Mouse (Mus musculus): Measurements from ENCODE around the gene Gstp3. TPM values are rescaled to one million over a fixed set of nuclear protein-coding genes. Genes with fewer than 3 reads are reported as not detected.

The Gstp3 gene
- polyA plus RNA-seq, 1 experiment from 2014 or later = 105 TPM

GRCm38 (mm10) chr19:4013066-4013465 is 46.3 kb downstream of the Gstp3 start:
- Histone ChIP-seq H3K4me2 (ENCODE audit: low read depth, low read length) (peak overlapping the region; percentile 80), H3K36me3 (ENCODE audit: control insufficient read depth, insufficient read depth) (peaks cover 8% of the 10 kb centered on the region), H3K27me3 (ENCODE audit: control insufficient read depth, insufficient read depth, low read depth, low read length) (no peaks in the 10 kb centered on the region), H3K27ac (ENCODE audit: low read length) (peak overlapping the region; percentile 78), H3K4me3 (ENCODE audit: low read depth, low read length) (peak overlapping the region; percentile 92), H3K4me1 (ENCODE audit: control insufficient read depth, low read depth, low read length) (peaks cover 34% of the 10 kb centered on the region), H3K9ac (ENCODE audit: low read depth, low read length) (peak overlapping the region; percentile 84), H3K9me3 (replicated peaks; ENCODE audit: control insufficient read depth, low read length) (no peaks in the 10 kb centered on the region)
- WGBS (ENCODE audit: insufficient replicate concordance) = 13% methylated on average over 9 of the region's 9 CpGs
- peak; percentile 22 for ATAC-seq (ENCODE audit: low read depth)

- Histone ChIP-seq H3K36me3 (ENCODE audit: control insufficient read depth, insufficient read depth) (peaks cover 13% of the 10 kb centered on the region), H3K4me2 (ENCODE audit: low read depth, low read length) (peak within 1 kb of the TSS; percentile 80), H3K9me3 (replicated peaks; ENCODE audit: control insufficient read depth, low read length) (no peaks in the 10 kb centered on the region), H3K27me3 (ENCODE audit: control insufficient read depth, insufficient read depth, low read depth, low read length) (no peaks in the 10 kb centered on the region), H3K9ac (ENCODE audit: low read depth, low read length) (peak within 1 kb of the TSS; percentile 84), H3K27ac (ENCODE audit: low read length) (peak within 1 kb of the TSS; percentile 80), H3K4me1 (ENCODE audit: control insufficient read depth, low read depth, low read length) (peaks cover 34% of the 10 kb centered on the region), H3K4me3 (ENCODE audit: low read depth, low read length) (peak within 1 kb of the TSS; percentile 92)
- under 1% methylated on average over 45 of the region's 45 CpGs for WGBS (ENCODE audit: insufficient replicate concordance)
- ATAC-seq (ENCODE audit: low read depth) = peak; percentile 99
These were observed 46.8 kb downstream of the Gstp3 start, which contains the start of gene Ndufv1 for GRCm38 (mm10) chr19:4012432-4013022. Gene Ndufv1, minus strand, starts transcription at chr19:4012806.

DNA sequence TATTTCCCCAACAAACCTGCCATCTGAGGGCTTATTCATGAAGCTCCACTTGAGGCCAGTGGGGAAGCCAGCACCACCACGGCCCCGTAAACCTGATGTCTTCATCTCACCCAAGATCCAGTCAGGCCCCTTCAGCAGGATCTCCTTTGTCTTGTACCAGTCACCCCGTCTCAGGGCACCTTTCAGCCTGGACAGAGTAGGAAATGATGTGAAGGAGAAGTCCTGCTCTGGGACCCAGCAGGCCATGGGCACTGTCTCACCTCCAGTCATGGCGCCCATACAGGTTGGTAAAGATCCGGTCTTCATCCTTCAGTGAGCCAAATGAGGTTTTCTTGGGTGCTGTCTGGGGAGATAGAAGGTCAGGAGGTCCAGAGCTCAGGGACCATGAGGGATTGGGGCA is 48.3 kb downstream of the Gstp3 start:
- Histone ChIP-seq H3K4me3 (ENCODE audit: low read depth, low read length) (no peak overlapping the region), H3K27ac (ENCODE audit: low read length) (no peak overlapping the region), H3K27me3 (ENCODE audit: control insufficient read depth, insufficient read depth, low read depth, low read length) (no peaks in the 10 kb centered on the region), H3K9me3 (replicated peaks; ENCODE audit: control insufficient read depth, low read length) (no peaks in the 10 kb centered on the region), H3K4me1 (ENCODE audit: control insufficient read depth, low read depth, low read length) (peaks cover 32% of the 10 kb centered on the region), H3K9ac (ENCODE audit: low read depth, low read length) (no peak overlapping the region), H3K4me2 (ENCODE audit: low read depth, low read length) (no peak overlapping the region), H3K36me3 (ENCODE audit: control insufficient read depth, insufficient read depth) (peaks cover 26% of the 10 kb centered on the region)
- WGBS (ENCODE audit: insufficient replicate concordance) = 89% methylated on average over 5 of the region's 5 CpGs
- no peak for ATAC-seq (ENCODE audit: low read depth)

Other genes starting within 250 kb of the Gstp3 start
- 18.4 and 19.3 TPM in 2 replicates for gene Chka, start 207.8 kb downstream of the Gstp3 start, polyA plus RNA-seq (2015; fragmentation: Nextera tagmentation; extraction: Ambion mirVana)
- gene Tcirg1, start 152.4 kb downstream of the Gstp3 start, polyA plus RNA-seq (2015; fragmentation: Nextera tagmentation; extraction: Ambion mirVana) = 28.7 and 33.8 TPM in 2 replicates
- gene Ndufs8, start 146.8 kb downstream of the Gstp3 start, polyA plus RNA-seq (2015; fragmentation: Nextera tagmentation; extraction: Ambion mirVana) = 150 and 159 TPM in 2 replicates
- 8.7 and 10.0 TPM in 2 replicates for gene Aldh3b1, start 129.8 kb downstream of the Gstp3 start, polyA plus RNA-seq (2015; fragmentation: Nextera tagmentation; extraction: Ambion mirVana)
- 33.9 and 35.8 TPM in 2 replicates for gene Unc93b1, start 124.4 kb downstream of the Gstp3 start, polyA plus RNA-seq (2015; fragmentation: Nextera tagmentation; extraction: Ambion mirVana)
- 0.07 and 0.12 TPM in 2 replicates for gene Aldh3b3, start 100.9 kb downstream of the Gstp3 start, polyA plus RNA-seq (2015; fragmentation: Nextera tagmentation; extraction: Ambion mirVana)
- gene Aldh3b2, start 87.2 kb downstream of the Gstp3 start, polyA plus RNA-seq (2015; fragmentation: Nextera tagmentation; extraction: Ambion mirVana) = 0.24 and 0.30 TPM in 2 replicates
- 10.5 and 12.4 TPM in 2 replicates for gene Acy3, start 73.0 kb downstream of the Gstp3 start, polyA plus RNA-seq (2015; fragmentation: Nextera tagmentation; extraction: Ambion mirVana)
- gene Tbx10, start 66.8 kb downstream of the Gstp3 start, polyA plus RNA-seq (2015; fragmentation: Nextera tagmentation; extraction: Ambion mirVana) = 0.09 TPM in 1 of 2 replicates, not detected in the other
- gene Nudt8, start 59.0 kb downstream of the Gstp3 start, polyA plus RNA-seq (2015; fragmentation: Nextera tagmentation; extraction: Ambion mirVana) = 12.2 and 12.6 TPM in 2 replicates
- gene Gm49405, start 58.9 kb downstream of the Gstp3 start, polyA plus RNA-seq (2015; fragmentation: Nextera tagmentation; extraction: Ambion mirVana) = 0.41 and 0.48 TPM in 2 replicates
- 0.42 and 0.75 TPM in 2 replicates for gene Doc2g, start 56.3 kb downstream of the Gstp3 start, polyA plus RNA-seq (2015; fragmentation: Nextera tagmentation; extraction: Ambion mirVana)
- gene Ndufv1, start 46.8 kb downstream of the Gstp3 start, polyA plus RNA-seq (2015; fragmentation: Nextera tagmentation; extraction: Ambion mirVana) = 144 and 145 TPM in 2 replicates
- gene Gstp1, start 21.6 kb downstream of the Gstp3 start, polyA plus RNA-seq (2015; fragmentation: Nextera tagmentation; extraction: Ambion mirVana) = 796 and 823 TPM in 2 replicates
- gene Gstp2, start 13.5 kb downstream of the Gstp3 start, polyA plus RNA-seq (2015; fragmentation: Nextera tagmentation; extraction: Ambion mirVana) = 6.1 and 17.4 TPM in 2 replicates
- gene Cabp2, start 22.0 kb upstream of the Gstp3 start, polyA plus RNA-seq (2015; fragmentation: Nextera tagmentation; extraction: Ambion mirVana) = 0.25 and 0.32 TPM in 2 replicates
- 112 and 117 TPM in 2 replicates for gene Cdk2ap2, start 37.6 kb upstream of the Gstp3 start, polyA plus RNA-seq (2015; fragmentation: Nextera tagmentation; extraction: Ambion mirVana)
- gene Pitpnm1, start 40.4 kb upstream of the Gstp3 start, polyA plus RNA-seq (2015; fragmentation: Nextera tagmentation; extraction: Ambion mirVana) = 6.6 and 7.3 TPM in 2 replicates
- 32.4 and 32.6 TPM in 2 replicates for gene Aip, start 66.3 kb upstream of the Gstp3 start, polyA plus RNA-seq (2015; fragmentation: Nextera tagmentation; extraction: Ambion mirVana)
- gene Gpr152, start 80.2 kb upstream of the Gstp3 start, polyA plus RNA-seq (2015; fragmentation: Nextera tagmentation; extraction: Ambion mirVana) = 0.02 TPM in 1 of 2 replicates, not detected in the other
- 0.18 and 0.20 TPM in 2 replicates for gene Cabp4, start 84.5 kb upstream of the Gstp3 start, polyA plus RNA-seq (2015; fragmentation: Nextera tagmentation; extraction: Ambion mirVana)
- gene Coro1b, start 89.0 kb upstream of the Gstp3 start, polyA plus RNA-seq (2015; fragmentation: Nextera tagmentation; extraction: Ambion mirVana) = 72.4 and 74.8 TPM in 2 replicates
- 17.6 and 17.9 TPM in 2 replicates for gene Ptprcap, start 94.0 kb upstream of the Gstp3 start, polyA plus RNA-seq (2015; fragmentation: Nextera tagmentation; extraction: Ambion mirVana)
- gene Rps6kb2, start 103.8 kb upstream of the Gstp3 start, polyA plus RNA-seq (2015; fragmentation: Nextera tagmentation; extraction: Ambion mirVana) = 29.4 and 31.9 TPM in 2 replicates
- gene Carns1, start 115.9 kb upstream of the Gstp3 start, polyA plus RNA-seq (2015; fragmentation: Nextera tagmentation; extraction: Ambion mirVana) = 0.49 and 0.67 TPM in 2 replicates
- gene Tbc1d10c, start 131.7 kb upstream of the Gstp3 start, polyA plus RNA-seq (2015; fragmentation: Nextera tagmentation; extraction: Ambion mirVana) = 5.5 and 8.1 TPM in 2 replicates
- 380 and 393 TPM in 2 replicates for gene Ppp1ca, start 132.5 kb upstream of the Gstp3 start, polyA plus RNA-seq (2015; fragmentation: Nextera tagmentation; extraction: Ambion mirVana)
- gene Rad9a, start 142.1 kb upstream of the Gstp3 start, polyA plus RNA-seq (2015; fragmentation: Nextera tagmentation; extraction: Ambion mirVana) = 14.1 and 14.2 TPM in 2 replicates
- 0.39 and 0.61 TPM in 2 replicates for gene Clcf1, start 154.7 kb upstream of the Gstp3 start, polyA plus RNA-seq (2015; fragmentation: Nextera tagmentation; extraction: Ambion mirVana)
- not detected in 2 replicates for gene AC109138.7, start 154.8 kb upstream of the Gstp3 start, polyA plus RNA-seq (2015; fragmentation: Nextera tagmentation; extraction: Ambion mirVana)
- 12.2 and 14.8 TPM in 2 replicates for gene Pold4, start 172.3 kb upstream of the Gstp3 start, polyA plus RNA-seq (2015; fragmentation: Nextera tagmentation; extraction: Ambion mirVana)
- 2.1 TPM in 2 replicates for gene Ssh3, start 209.6 kb upstream of the Gstp3 start, polyA plus RNA-seq (2015; fragmentation: Nextera tagmentation; extraction: Ambion mirVana)
- 1.1 and 1.2 TPM in 2 replicates for gene Ankrd13d, start 223.6 kb upstream of the Gstp3 start, polyA plus RNA-seq (2015; fragmentation: Nextera tagmentation; extraction: Ambion mirVana)
- 7.8 and 9.5 TPM in 2 replicates for gene Grk2, start 246.7 kb upstream of the Gstp3 start, polyA plus RNA-seq (2015; fragmentation: Nextera tagmentation; extraction: Ambion mirVana)